Mouse (Mus musculus): Measurements from ENCODE around the gene Psmb4. TPM values are rescaled to one million over a fixed set of nuclear protein-coding genes. Genes with fewer than 3 reads are reported as not detected.
"Not testable (repeated sequence)": the region's sequence is repeated elsewhere in the genome, so short reads cannot be mapped to it uniquely, and the experiment has no call there.

Psmb4 gene
- polyA plus RNA-seq, 1 experiment = 205 TPM

- TF ChIP-seq GATA1 (IDR thresholded peaks at IDR 0.05; ENCODE audit: borderline replicate concordance, low read length) (no peak), FLI1 (IDR thresholded peaks at IDR 0.05; ENCODE audit: low read length) (no peak)
- H3K4me3 ChIP-seq (replicated peaks) = no peak overlapping the region
- H3K27me3 ChIP-seq (replicated peaks) = peaks cover 7% of the 10 kb centered on the region
- H3K4me1 ChIP-seq = peaks cover 50% of the 10 kb centered on the region
- H3K36me3 ChIP-seq (replicated peaks; ENCODE audit: low read length) = no peaks in the 10 kb centered on the region
- H3K9me3 ChIP-seq = no peaks in the 10 kb centered on the region
Observed at GRCm38 (mm10) chr3:94924688-94925087, 37.9 kb upstream of the Psmb4 start.

GRCm38 (mm10) chr3:94922333-94922732, 35.6 kb upstream of the Psmb4 start:
- Histone ChIP-seq H3K9me3 (no peaks in the 10 kb centered on the region), H3K4me1 (peaks cover 48% of the 10 kb centered on the region), H3K27me3 (replicated peaks) (peaks cover 17% of the 10 kb centered on the region), H3K4me3 (replicated peaks) (no peak overlapping the region), H3K36me3 (replicated peaks; ENCODE audit: low read length) (no peaks in the 10 kb centered on the region)
- no peak for TF ChIP-seq FLI1 (IDR thresholded peaks at IDR 0.05; ENCODE audit: low read length)
- no peak for TF ChIP-seq GATA1 (IDR thresholded peaks at IDR 0.05; ENCODE audit: borderline replicate concordance, low read length)

GRCm38 (mm10) chr3:94921104-94921503, 34.3 kb upstream of the Psmb4 start:
- no peaks in the 10 kb centered on the region for H3K36me3 ChIP-seq (replicated peaks; ENCODE audit: low read length)
- H3K9me3 ChIP-seq = no peaks in the 10 kb centered on the region
- TF ChIP-seq FLI1 (IDR thresholded peaks at IDR 0.05; ENCODE audit: low read length) = no peak
- TF ChIP-seq GATA1 (IDR thresholded peaks at IDR 0.05; ENCODE audit: borderline replicate concordance, low read length) = no peak
- peaks cover 46% of the 10 kb centered on the region for H3K4me1 ChIP-seq
- H3K4me3 ChIP-seq (replicated peaks) = no peak overlapping the region
- peaks cover 20% of the 10 kb centered on the region for H3K27me3 ChIP-seq (replicated peaks)

GRCm38 (mm10) chr3:94918845-94919244, 32.1 kb upstream of the Psmb4 start:
- peaks cover 44% of the 10 kb centered on the region for H3K4me1 ChIP-seq
- H3K36me3 ChIP-seq (replicated peaks; ENCODE audit: low read length) = no peaks in the 10 kb centered on the region

GRCm38 (mm10) chr3:94917816-94918361, 31.1 kb upstream of the Psmb4 start:
- Histone ChIP-seq H3K4me1 (peaks cover 40% of the 10 kb centered on the region), H3K4me3 (replicated peaks) (no peak overlapping the region), H3K27me3 (replicated peaks) (peaks cover 36% of the 10 kb centered on the region), H3K9me3 (no peaks in the 10 kb centered on the region), H3K36me3 (replicated peaks; ENCODE audit: low read length) (no peaks in the 10 kb centered on the region)
- TF ChIP-seq FLI1 (IDR thresholded peaks at IDR 0.05; ENCODE audit: low read length) = no peak
- TF ChIP-seq GATA1 (IDR thresholded peaks at IDR 0.05; ENCODE audit: borderline replicate concordance, low read length) = no peak

More at GRCm38 (mm10) chr3:94918845-94919244, 32.1 kb upstream of the Psmb4 start:
- Histone ChIP-seq H3K9me3 (no peaks in the 10 kb centered on the region), H3K27me3 (replicated peaks) (peaks cover 30% of the 10 kb centered on the region), H3K4me3 (replicated peaks) (no peak overlapping the region)
- no peak for TF ChIP-seq FLI1 (IDR thresholded peaks at IDR 0.05; ENCODE audit: low read length)
- no peak for TF ChIP-seq GATA1 (IDR thresholded peaks at IDR 0.05; ENCODE audit: borderline replicate concordance, low read length)

DNA sequence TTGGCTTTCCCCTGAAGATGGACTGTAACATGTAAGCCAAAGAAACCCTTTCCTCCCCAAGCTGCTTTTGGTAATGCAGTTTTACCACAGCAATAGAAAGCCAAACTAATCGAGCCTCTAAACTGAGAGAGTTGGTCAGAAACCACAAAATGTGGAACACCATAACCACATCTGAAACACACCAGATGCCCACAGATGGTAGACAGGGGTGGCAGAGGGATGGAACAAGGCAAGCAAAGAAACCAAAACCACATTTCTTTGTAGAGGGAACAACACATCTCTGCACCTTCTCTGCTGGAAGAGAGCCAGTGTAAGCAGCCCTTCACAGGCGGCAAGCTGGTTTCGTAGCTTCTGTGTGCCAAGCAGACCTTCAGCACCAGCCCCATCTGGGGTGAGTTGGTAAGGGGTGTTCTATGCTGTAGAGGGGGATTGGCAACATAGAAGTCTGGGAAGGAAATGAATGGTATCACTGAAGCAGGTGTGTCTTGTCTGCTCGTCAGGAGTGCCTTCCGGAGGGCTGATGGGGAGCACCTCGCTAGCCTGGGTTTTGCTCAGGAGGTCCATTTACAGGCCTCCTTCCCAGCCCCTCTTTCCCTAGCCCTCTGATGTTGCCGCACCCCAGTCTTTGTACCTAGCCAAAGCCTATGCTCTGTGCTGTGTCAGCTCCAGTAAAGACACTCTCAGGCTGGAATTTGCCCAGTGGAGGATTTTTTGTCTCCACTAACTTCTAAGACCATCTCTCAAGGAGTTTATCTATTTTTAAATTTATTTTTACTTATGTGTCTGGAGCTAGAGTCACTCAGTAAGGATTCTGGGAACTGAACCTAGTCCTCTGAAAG, 29.4 kb upstream of the Psmb4 start:
- Histone ChIP-seq H3K36me3 (replicated peaks; ENCODE audit: low read length) (no peaks in the 10 kb centered on the region), H3K4me1 (peaks cover 32% of the 10 kb centered on the region), H3K27me3 (replicated peaks) (peaks cover 34% of the 10 kb centered on the region), H3K9me3 (no peaks in the 10 kb centered on the region), H3K4me3 (replicated peaks) (peak overlapping the region; percentile 78)
- TF ChIP-seq GATA1 (IDR thresholded peaks at IDR 0.05; ENCODE audit: borderline replicate concordance, low read length) = no peak
- no peak for TF ChIP-seq FLI1 (IDR thresholded peaks at IDR 0.05; ENCODE audit: low read length)

DNA sequence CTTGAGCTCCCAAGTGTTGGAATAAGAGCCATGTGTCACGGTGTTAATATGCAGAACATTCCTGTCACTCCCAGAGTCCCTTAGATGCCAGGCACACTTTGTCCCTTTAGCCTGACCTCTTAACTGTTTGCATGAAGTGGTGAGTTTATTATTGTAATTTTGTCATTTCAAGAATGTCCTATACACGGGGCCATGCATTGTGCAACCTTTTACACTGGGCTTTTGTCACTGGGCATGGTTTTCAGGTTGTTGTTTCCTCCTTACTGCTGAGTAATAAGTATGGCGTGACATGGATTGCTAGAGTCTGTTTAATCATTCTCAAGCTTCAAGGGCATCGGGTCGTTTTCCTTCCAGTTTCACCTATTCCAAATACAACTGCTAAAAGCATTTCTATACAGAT, 27.0 kb upstream of the Psmb4 start:
- H3K36me3 ChIP-seq (replicated peaks; ENCODE audit: low read length) = no peaks in the 10 kb centered on the region
- TF ChIP-seq FLI1 (IDR thresholded peaks at IDR 0.05; ENCODE audit: low read length) (no peak), GATA1 (IDR thresholded peaks at IDR 0.05; ENCODE audit: borderline replicate concordance, low read length) (no peak)
- peaks cover 27% of the 10 kb centered on the region for H3K4me1 ChIP-seq
- peaks cover 31% of the 10 kb centered on the region for H3K27me3 ChIP-seq (replicated peaks)
- H3K4me3 ChIP-seq (replicated peaks) = no peak overlapping the region
- H3K9me3 ChIP-seq = no peaks in the 10 kb centered on the region

DNA sequence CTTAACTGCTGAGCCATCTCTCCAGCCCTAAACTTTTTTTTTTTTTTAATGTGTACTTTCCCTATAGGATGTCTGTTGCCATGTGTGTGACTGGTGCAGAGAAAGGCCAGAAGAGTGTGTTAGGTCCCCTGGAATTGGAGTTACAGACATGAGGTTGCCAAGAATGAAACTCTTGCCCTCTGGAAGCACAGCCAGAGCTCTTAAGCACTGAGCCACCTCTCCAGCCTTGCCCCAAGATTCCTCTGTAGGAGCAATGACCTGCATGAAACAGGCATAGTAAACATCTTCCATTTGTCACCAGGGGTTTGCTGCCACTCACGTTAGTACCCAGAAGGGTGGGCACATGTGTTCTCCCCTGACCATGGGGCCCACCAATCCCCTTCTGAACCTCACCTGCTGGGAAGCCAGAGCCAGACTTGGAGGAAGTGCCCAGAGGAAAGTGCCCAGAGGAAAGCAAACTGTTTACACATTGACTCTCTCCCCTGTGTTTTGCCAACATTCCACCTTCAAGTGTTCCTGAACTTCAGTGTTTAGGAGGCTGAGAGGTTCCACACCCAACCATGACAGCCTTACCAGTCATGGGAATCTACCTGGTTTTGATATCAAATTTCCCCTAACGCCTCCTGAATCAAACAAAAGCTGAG, 24.4 kb upstream of the Psmb4 start:
- peaks cover 19% of the 10 kb centered on the region for H3K4me1 ChIP-seq
- no peaks in the 10 kb centered on the region for H3K9me3 ChIP-seq
- H3K36me3 ChIP-seq (replicated peaks; ENCODE audit: low read length) = no peaks in the 10 kb centered on the region
- H3K4me3 ChIP-seq (replicated peaks) = no peak overlapping the region
- peaks cover 22% of the 10 kb centered on the region for H3K27me3 ChIP-seq (replicated peaks)
- TF ChIP-seq GATA1 (IDR thresholded peaks at IDR 0.05; ENCODE audit: borderline replicate concordance, low read length) = no peak
- TF ChIP-seq FLI1 (IDR thresholded peaks at IDR 0.05; ENCODE audit: low read length) = no peak

DNA sequence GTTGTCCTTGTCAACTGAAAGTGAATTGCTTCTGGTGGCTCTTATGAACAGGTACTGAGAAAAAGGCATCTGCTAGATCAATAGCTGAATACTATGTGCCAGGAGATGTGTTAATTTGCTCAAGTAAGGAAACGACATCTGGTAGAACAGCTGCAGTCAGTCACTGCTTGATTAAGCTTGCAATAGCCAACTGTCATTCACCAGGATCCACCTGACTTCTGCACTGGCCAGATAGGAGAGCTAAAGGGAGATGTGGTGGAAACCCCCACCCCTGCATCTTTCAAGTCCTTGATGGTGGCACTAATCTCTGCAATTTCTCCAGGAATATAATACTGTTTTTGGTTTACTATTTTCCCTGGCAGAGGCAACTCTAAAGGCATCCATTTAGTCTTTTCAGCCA, 19.7 kb upstream of the Psmb4 start:
- H3K27me3 ChIP-seq (replicated peaks) = peaks cover 6% of the 10 kb centered on the region
- no peak overlapping the region for H3K4me3 ChIP-seq (replicated peaks)
- no peaks in the 10 kb centered on the region for H3K9me3 ChIP-seq
- H3K36me3 ChIP-seq (replicated peaks; ENCODE audit: low read length) = no peaks in the 10 kb centered on the region
- peaks cover 13% of the 10 kb centered on the region for H3K4me1 ChIP-seq
- TF ChIP-seq GATA1 (IDR thresholded peaks at IDR 0.05; ENCODE audit: borderline replicate concordance, low read length) = no peak
- TF ChIP-seq FLI1 (IDR thresholded peaks at IDR 0.05; ENCODE audit: low read length) = no peak

DNA sequence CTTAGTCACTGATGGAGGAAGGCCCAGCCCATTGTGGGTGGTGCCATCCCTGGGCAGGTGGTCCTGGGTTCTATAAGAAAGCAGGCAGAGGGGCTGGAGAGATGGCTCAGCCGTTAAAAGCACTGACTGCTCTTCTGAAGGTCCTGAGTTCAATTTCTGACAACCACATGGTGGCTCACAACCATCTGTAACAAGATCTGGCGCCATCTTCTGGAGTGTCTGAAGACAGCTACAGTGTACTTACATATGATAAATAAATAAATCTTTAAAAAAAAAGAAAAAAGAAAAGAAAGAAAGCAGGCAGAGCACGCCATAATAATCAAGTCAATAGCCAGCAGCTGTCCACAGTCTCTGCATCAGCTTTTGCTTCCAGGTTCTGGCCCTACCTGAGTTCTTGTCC, 18.0 kb upstream of the Psmb4 start:
- not testable (repeated sequence) for H3K4me3 ChIP-seq (replicated peaks); H3K36me3 ChIP-seq (replicated peaks; ENCODE audit: low read length); H3K27me3 ChIP-seq (replicated peaks); H3K9me3 ChIP-seq
- peaks cover 13% of the 10 kb centered on the region for H3K4me1 ChIP-seq

Data from megakaryocyte, embryonic 14.5 days (primary cell).